Mouse (Mus musculus) liver, embryonic 18 days (tissue): ENCODE results near the gene Sfrp4. TPM values are rescaled to one million over a fixed set of nuclear protein-coding genes. Genes with fewer than 3 reads are reported as not detected.

Experiments
- polyA plus RNA-seq: library from polyadenylated mRNA; depleted of rRNA; stranded (reverse); fragments of >200 nt; gene quantifications from 2 replicates; pipeline ENCODE4 v1.2.3, GENCODE M21; 2012; rRNA removed

The Sfrp4 gene
- polyA plus RNA-seq: 0.87 and 1.3 TPM in 2 replicates

GRCm38 (mm10) chr13:19622573-19623227, at the start of gene Sfrp4:
Gene Sfrp4, plus strand, starts transcription at chr13:19623104.

GRCm38 (mm10) chr13:19619216-19619927, 3.5 kb upstream of the Sfrp4 start, which contains the start of gene Epdr1:
Gene Epdr1, minus strand, starts transcription at chr13:19619927.

Other genes starting within 250 kb of the Sfrp4 start
- gene Stard3nl, start 227.3 kb upstream of the Sfrp4 start, polyA plus RNA-seq: 11.4 and 11.7 TPM in 2 replicates
- 4.9 and 5.9 TPM in 2 replicates for gene Epdr1, start 3.2 kb upstream of the Sfrp4 start, polyA plus RNA-seq
- not detected in 2 replicates for gene Nme8, start 74.7 kb downstream of the Sfrp4 start, polyA plus RNA-seq
- gene Gpr141, start 201.2 kb downstream of the Sfrp4 start, polyA plus RNA-seq: 1.6 and 2.3 TPM in 2 replicates